Mouse (Mus musculus): ENCODE results near the gene Pzp. TPM values are rescaled to one million over a fixed set of nuclear protein-coding genes. Genes with fewer than 3 reads are reported as not detected.

The Pzp gene
- polyA plus RNA-seq, 1 experiment from 2014 or later: 0.10 TPM

DNA sequence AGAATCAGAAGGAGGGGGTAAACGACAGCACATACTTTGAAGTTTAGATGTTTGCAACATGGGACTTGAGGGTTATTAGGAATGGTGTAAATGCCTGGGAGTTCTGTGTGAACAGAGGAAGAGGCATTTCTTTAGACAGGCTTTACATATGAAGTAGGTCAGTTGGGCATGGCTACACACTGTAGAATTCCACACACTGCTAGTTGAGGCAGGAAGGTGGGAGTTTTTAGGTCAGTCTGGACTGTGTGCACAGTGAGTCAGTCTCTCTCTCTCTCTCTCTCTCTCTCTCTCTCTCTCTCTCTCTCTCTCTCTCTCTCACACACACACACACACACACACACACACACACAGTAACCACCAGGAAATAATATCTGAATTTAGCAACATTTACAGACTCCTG, 31.2 kb downstream of the Pzp start:
- ATAC-seq (ENCODE audit: insufficient number of reproducible peaks, insufficient read depth, low FRiP score, low read depth): no peak
- no peaks in the 10 kb centered on the region for H3K27me3 ChIP-seq (ENCODE audit: control insufficient read depth, insufficient read depth, low read length)
- H3K9me3 ChIP-seq (ENCODE audit: control insufficient read depth, low read depth, low read length): no peaks in the 10 kb centered on the region
- no peak overlapping the region for H3K4me2 ChIP-seq (replicated peaks; ENCODE audit: low read depth, low read length)
- no peak overlapping the region for H3K27ac ChIP-seq (ENCODE audit: low read length)
- 70% methylated on average over 1 of the region's 1 CpGs for WGBS
- no peak overlapping the region for H3K9ac ChIP-seq (replicated peaks; ENCODE audit: low read depth, low read length)
- no peak overlapping the region for H3K4me3 ChIP-seq (ENCODE audit: low read depth, low read length)
- H3K4me1 ChIP-seq (ENCODE audit: control insufficient read depth, insufficient read depth, low read length): no peaks in the 10 kb centered on the region
- no peaks in the 10 kb centered on the region for H3K36me3 ChIP-seq (ENCODE audit: control insufficient read depth, insufficient read depth, low read length)

DNA sequence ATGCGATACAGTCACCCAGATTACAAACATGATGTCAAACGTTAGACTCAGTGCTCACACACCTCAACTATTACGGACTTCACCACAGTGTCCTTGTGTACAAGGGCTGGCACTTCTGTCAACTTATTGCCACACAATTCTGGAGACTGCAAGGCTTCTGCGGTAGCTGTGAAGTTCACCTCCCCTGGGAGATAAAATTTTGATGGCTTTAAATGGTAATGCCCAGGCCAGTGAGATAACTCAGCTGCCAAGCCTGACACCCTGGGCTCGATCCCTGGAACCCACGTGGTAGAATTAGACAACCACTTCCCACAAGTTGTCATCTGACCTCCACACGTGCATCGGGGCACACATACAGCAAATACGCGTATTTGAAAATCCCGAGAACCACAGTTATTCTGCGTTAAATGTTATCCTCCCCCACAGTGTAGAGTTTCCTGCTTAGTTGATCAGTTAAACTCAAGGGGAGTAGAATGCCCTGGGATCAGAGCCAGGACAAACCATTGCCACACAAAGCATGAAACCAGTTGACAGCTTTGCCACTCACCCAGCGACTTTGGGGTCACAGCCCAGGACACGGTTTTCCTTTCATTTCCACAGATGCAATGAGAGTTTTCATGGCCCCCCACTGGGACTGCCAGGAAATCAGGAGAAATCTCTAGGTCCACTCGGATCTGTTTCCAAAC, 31.7 kb downstream of the Pzp start:
- Histone ChIP-seq H3K4me1 (ENCODE audit: control insufficient read depth, insufficient read depth, low read length) (no peaks in the 10 kb centered on the region), H3K9me3 (ENCODE audit: control insufficient read depth, low read depth, low read length) (no peaks in the 10 kb centered on the region), H3K27ac (ENCODE audit: low read length) (no peak overlapping the region), H3K27me3 (ENCODE audit: control insufficient read depth, insufficient read depth, low read length) (no peaks in the 10 kb centered on the region), H3K9ac (replicated peaks; ENCODE audit: low read depth, low read length) (no peak overlapping the region), H3K36me3 (ENCODE audit: control insufficient read depth, insufficient read depth, low read length) (no peaks in the 10 kb centered on the region), H3K4me2 (replicated peaks; ENCODE audit: low read depth, low read length) (no peak overlapping the region), H3K4me3 (ENCODE audit: low read depth, low read length) (no peak overlapping the region)
- ATAC-seq (ENCODE audit: insufficient number of reproducible peaks, insufficient read depth, low FRiP score, low read depth): no peak
- 74% methylated on average over 15 of the region's 15 CpGs for WGBS

DNA sequence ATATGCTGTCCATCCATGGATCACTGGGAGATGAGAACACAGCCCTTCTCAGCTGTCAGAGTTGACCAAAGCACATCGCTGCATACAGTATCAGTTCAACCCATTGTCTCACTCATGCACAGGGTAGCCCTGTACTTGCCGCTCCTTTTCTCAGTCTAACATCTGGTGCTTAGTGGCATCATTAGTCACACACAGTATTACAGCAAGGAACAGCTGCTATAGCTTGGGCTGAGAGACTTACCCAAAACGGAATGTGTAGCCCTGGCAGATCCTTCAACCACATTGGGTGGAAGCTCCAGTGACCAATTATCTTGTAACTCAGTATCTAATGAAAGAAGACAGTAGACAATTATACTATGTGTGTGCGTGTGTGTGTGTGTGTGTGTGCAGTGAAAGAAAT, 34.6 kb downstream of the Pzp start:
- Histone ChIP-seq H3K36me3 (ENCODE audit: control insufficient read depth, insufficient read depth, low read length) (no peaks in the 10 kb centered on the region), H3K27me3 (ENCODE audit: control insufficient read depth, insufficient read depth, low read length) (no peaks in the 10 kb centered on the region), H3K27ac (ENCODE audit: low read length) (no peak overlapping the region), H3K4me2 (replicated peaks; ENCODE audit: low read depth, low read length) (no peak overlapping the region), H3K9ac (replicated peaks; ENCODE audit: low read depth, low read length) (no peak overlapping the region), H3K9me3 (ENCODE audit: control insufficient read depth, low read depth, low read length) (no peaks in the 10 kb centered on the region), H3K4me1 (ENCODE audit: control insufficient read depth, insufficient read depth, low read length) (no peaks in the 10 kb centered on the region), H3K4me3 (ENCODE audit: low read depth, low read length) (no peak overlapping the region)
- no peak for ATAC-seq (ENCODE audit: insufficient number of reproducible peaks, insufficient read depth, low FRiP score, low read depth)
- WGBS: 76% methylated on average over 4 of the region's 4 CpGs

DNA sequence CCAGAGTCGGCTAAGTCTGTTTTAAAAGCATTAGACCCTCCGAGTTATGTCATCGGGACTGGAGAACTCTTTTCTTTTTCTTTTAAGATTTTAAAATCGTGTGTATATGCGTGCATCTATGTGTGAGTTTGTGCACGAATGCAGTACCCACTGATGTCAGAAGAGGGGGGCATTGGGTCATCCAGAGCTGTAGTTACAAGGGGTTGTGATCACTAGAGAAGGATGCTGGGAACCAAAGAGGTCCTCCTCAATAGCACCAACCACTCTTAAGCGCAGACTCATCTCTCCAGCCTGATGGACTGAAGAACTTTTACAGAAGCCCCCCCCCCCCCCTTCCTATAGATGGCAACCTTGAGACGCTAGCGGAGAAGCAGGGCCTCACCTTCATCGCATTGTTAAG, 36.4 kb downstream of the Pzp start:
- Histone ChIP-seq H3K27me3 (ENCODE audit: control insufficient read depth, insufficient read depth, low read length) (no peaks in the 10 kb centered on the region), H3K4me3 (ENCODE audit: low read depth, low read length) (no peak overlapping the region), H3K36me3 (ENCODE audit: control insufficient read depth, insufficient read depth, low read length) (no peaks in the 10 kb centered on the region), H3K4me2 (replicated peaks; ENCODE audit: low read depth, low read length) (no peak overlapping the region), H3K9me3 (ENCODE audit: control insufficient read depth, low read depth, low read length) (no peaks in the 10 kb centered on the region), H3K4me1 (ENCODE audit: control insufficient read depth, insufficient read depth, low read length) (no peaks in the 10 kb centered on the region), H3K9ac (replicated peaks; ENCODE audit: low read depth, low read length) (no peak overlapping the region), H3K27ac (ENCODE audit: low read length) (no peak overlapping the region)
- no peak for ATAC-seq (ENCODE audit: insufficient number of reproducible peaks, insufficient read depth, low FRiP score, low read depth)
- WGBS: 95% methylated on average over 10 of the region's 10 CpGs

DNA sequence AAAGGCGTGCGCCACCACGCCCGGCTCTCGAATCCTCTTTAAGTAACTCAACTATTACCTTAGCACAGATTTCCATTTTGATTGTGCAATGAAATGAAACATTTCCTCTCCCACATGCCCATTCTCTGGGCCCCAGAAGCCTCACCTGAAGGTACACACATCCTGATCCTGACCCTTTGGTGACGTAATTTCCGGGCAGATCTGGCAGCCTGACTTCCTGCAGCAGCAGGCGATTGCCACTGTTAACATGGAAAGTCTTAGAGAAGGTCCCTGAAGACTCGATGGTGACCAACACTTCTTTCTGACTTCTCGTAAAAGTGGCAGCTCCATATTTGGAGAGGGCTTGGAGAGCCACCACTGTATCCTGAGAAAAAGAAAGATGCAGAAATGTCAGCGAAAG, 38.8 kb downstream of the Pzp start:
- Histone ChIP-seq H3K4me2 (replicated peaks; ENCODE audit: low read depth, low read length) (no peak overlapping the region), H3K9me3 (ENCODE audit: control insufficient read depth, low read depth, low read length) (no peaks in the 10 kb centered on the region), H3K27ac (ENCODE audit: low read length) (no peak overlapping the region), H3K4me1 (ENCODE audit: control insufficient read depth, insufficient read depth, low read length) (no peaks in the 10 kb centered on the region), H3K4me3 (ENCODE audit: low read depth, low read length) (no peak overlapping the region), H3K36me3 (ENCODE audit: control insufficient read depth, insufficient read depth, low read length) (no peaks in the 10 kb centered on the region), H3K27me3 (ENCODE audit: control insufficient read depth, insufficient read depth, low read length) (no peaks in the 10 kb centered on the region), H3K9ac (replicated peaks; ENCODE audit: low read depth, low read length) (no peak overlapping the region)
- ATAC-seq (ENCODE audit: insufficient number of reproducible peaks, insufficient read depth, low FRiP score, low read depth): no peak
- 86% methylated on average over 11 of the region's 11 CpGs for WGBS

DNA sequence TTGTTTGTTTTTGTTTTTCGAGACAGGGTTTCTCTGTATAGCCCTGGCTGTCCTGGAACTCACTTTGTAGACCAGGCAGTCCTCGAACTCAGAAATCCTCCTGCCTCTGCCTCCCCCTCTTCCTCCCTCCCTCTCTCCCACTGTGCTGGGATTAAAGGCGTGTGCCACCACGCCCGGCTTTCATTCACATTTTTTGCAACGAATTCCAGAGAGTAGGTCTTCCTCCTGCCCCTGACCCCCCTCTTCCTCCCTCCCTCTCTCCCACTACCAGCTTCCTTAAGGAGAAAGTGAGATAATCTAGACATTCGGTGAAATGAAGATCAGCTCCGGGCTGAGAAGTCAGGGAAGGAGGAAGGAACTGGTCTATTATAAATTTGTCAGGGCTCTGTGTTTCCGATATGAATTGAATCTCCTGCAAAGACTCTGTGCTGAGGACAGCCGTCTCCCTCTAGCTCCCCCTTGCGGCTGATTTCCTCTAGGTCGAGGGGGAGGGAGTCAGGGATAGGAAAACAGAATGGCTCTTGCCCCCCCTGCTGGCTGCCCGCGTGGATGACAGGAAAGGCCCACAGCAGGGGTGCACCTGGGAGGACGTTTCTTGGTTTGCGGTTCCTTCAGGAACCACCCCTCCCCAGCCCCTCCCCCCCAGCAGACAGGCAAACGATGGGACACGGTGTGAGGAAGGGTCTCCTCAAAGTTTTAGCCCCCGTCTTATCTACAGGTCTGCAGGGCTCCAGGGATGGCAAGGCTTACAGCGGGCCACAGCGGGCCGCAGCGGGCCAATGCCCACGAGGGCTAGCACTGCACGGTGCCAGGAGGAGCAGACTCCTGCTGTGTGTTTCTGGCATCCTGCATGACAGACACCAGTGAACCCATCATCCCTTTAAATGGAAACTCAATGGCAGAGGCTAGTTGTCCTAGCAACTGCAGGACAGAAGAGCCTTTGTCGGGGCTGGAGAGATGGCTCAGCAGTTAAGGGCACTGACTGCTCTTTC, 46.8 kb downstream of the Pzp start:
- ATAC-seq (ENCODE audit: insufficient number of reproducible peaks, insufficient read depth, low FRiP score, low read depth): peak; percentile 92
- Histone ChIP-seq H3K27me3 (ENCODE audit: control insufficient read depth, insufficient read depth, low read length) (no peaks in the 10 kb centered on the region), H3K36me3 (ENCODE audit: control insufficient read depth, insufficient read depth, low read length) (no peaks in the 10 kb centered on the region), H3K9me3 (ENCODE audit: control insufficient read depth, low read depth, low read length) (no peaks in the 10 kb centered on the region), H3K4me1 (ENCODE audit: control insufficient read depth, insufficient read depth, low read length) (no peaks in the 10 kb centered on the region), H3K4me2 (replicated peaks; ENCODE audit: low read depth, low read length) (peak overlapping the region; percentile 33), H3K4me3 (ENCODE audit: low read depth, low read length) (no peak overlapping the region), H3K27ac (ENCODE audit: low read length) (no peak overlapping the region), H3K9ac (replicated peaks; ENCODE audit: low read depth, low read length) (no peak overlapping the region)
- WGBS: 20% methylated on average over 26 of the region's 26 CpGs

DNA sequence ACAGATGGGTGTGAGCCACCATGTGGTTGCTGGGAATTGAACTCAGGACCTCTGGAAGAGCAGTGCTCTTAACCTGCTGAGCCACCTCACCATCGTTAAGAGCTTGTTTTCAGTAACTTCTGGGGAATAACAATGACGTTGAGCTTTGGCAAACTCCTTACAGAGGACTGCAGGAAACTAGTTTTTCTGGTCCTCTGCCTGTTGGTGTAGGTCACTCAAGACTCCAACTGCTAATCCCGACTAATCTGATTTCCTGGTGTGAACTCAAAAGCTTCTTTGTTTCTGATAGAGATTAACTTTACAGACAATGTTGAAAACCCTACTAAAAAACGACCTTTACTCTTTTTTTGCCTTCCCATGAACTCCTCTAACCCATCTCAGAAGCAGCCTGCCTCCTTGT, 49.0 kb downstream of the Pzp start:
- Histone ChIP-seq H3K27ac (ENCODE audit: low read length) (no peak overlapping the region), H3K9me3 (ENCODE audit: control insufficient read depth, low read depth, low read length) (no peaks in the 10 kb centered on the region), H3K4me3 (ENCODE audit: low read depth, low read length) (no peak overlapping the region), H3K36me3 (ENCODE audit: control insufficient read depth, insufficient read depth, low read length) (no peaks in the 10 kb centered on the region), H3K9ac (replicated peaks; ENCODE audit: low read depth, low read length) (no peak overlapping the region), H3K27me3 (ENCODE audit: control insufficient read depth, insufficient read depth, low read length) (no peaks in the 10 kb centered on the region), H3K4me1 (ENCODE audit: control insufficient read depth, insufficient read depth, low read length) (no peaks in the 10 kb centered on the region), H3K4me2 (replicated peaks; ENCODE audit: low read depth, low read length) (no peak overlapping the region)
- 22% methylated on average over 4 of the region's 4 CpGs for WGBS
- ATAC-seq (ENCODE audit: insufficient number of reproducible peaks, insufficient read depth, low FRiP score, low read depth): no peak

DNA sequence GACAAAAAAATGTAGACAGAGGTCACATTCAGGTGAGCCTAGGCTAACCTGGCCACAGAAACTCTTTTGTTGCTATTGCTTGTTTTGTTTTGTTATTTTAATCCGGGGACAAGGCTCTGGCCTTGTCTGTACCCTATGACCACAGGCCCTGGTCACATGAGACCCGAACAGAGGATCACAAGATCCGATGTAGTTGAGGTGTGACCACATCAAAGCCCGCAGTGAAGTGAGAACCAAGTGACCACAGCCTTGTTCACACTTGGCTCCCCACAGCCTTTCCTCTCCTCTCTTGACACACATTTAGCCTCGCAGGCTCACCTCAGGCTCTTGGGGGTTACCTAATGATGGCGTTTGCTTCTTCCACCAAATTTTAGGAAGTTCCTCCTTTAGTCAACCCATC, 52.4 kb downstream of the Pzp start:
- no peak overlapping the region for H3K27ac ChIP-seq (ENCODE audit: low read length)
- 87% methylated on average over 6 of the region's 6 CpGs for WGBS
- H3K27me3 ChIP-seq (ENCODE audit: control insufficient read depth, insufficient read depth, low read length): no peaks in the 10 kb centered on the region
- ATAC-seq (ENCODE audit: insufficient number of reproducible peaks, insufficient read depth, low FRiP score, low read depth): no peak
- no peak overlapping the region for H3K4me2 ChIP-seq (replicated peaks; ENCODE audit: low read depth, low read length)
- H3K9ac ChIP-seq (replicated peaks; ENCODE audit: low read depth, low read length): no peak overlapping the region
- no peaks in the 10 kb centered on the region for H3K4me1 ChIP-seq (ENCODE audit: control insufficient read depth, insufficient read depth, low read length)
- H3K36me3 ChIP-seq (ENCODE audit: control insufficient read depth, insufficient read depth, low read length): no peaks in the 10 kb centered on the region
- no peak overlapping the region for H3K4me3 ChIP-seq (ENCODE audit: low read depth, low read length)
- H3K9me3 ChIP-seq (ENCODE audit: control insufficient read depth, low read depth, low read length): no peaks in the 10 kb centered on the region

Data from stomach, embryonic 14.5 days (tissue).